Mouse (Mus musculus) embryonic fibroblast, embryonic 13.5 days (primary cell): Measurements from ENCODE around the gene Tanc2.

Source experiments
- CTCF ChIP-seq: IDR thresholded peaks from 2 replicates; pipeline ENCODE4 v1.5.1; 2011; ENCODE audit warnings: mild to moderate bottlenecking, control low read depth, low read length, moderate library complexity, borderline replicate concordance; ENCODE audit not compliant: insufficient read depth
- POLR2A ChIP-seq: IDR thresholded peaks from 2 replicates; pipeline ENCODE4 v1.6.1; 2011; ENCODE audit warnings: low read depth, mild to moderate bottlenecking, control low read depth, low read length, moderate library complexity

DNA sequence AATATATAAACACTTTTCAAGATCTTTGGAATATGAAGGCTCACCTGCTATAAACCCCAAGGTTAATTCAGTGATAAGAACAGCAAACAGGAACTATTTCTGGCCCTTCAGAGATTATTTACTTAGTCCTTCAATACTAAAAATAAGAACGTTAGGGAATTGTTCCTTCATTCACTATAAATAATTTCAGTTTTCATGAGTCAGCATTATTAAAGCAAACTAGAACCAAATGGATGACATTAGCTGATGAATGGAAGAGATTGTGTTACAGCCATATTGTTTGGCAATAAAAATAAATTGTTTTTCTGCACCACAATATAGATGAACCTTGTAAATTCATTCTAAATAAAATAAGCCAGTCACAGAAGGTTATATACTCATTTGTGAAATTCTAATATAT lies 129.9 kb downstream of the Tanc2 start:
- TF ChIP-seq CTCF (no peak), POLR2A (no peak)
